Mouse (Mus musculus): Measurements from ENCODE around the gene Rnf43. TPM values are rescaled to one million over a fixed set of nuclear protein-coding genes. Genes with fewer than 3 reads are reported as not detected.
A peak's percentile ranks its signal among the peaks of the same experiment; 100 is the strongest.

Rnf43 gene
- polyA plus RNA-seq, 1 experiment = 3.5 TPM

- Histone ChIP-seq H3K4me3 (ENCODE audit: extremely low read depth, insufficient read depth, insufficient read length) (peak overlapping the region; percentile 60; the same call in 1 of the 2 replicates), H3K27ac (ENCODE audit: insufficient read depth, low read length) (peak overlapping the region; percentile 98), H3K27me3 (ENCODE audit: control insufficient read depth, insufficient read depth, low read length) (no peaks in the 10 kb centered on the region), H3K36me3 (ENCODE audit: control insufficient read depth, insufficient read depth, low read length) (peaks cover 12% of the 10 kb centered on the region), H3K4me1 (ENCODE audit: control insufficient read depth, insufficient read depth, insufficient read length) (peaks cover 31% of the 10 kb centered on the region; the same call in 1 of the 2 replicates)
- WGBS = 36% methylated on average over 1 of the region's 1 CpGs
- no peak for DNase-seq (ENCODE audit: low read depth in 1 of 2, low spot score in 2 of 2)
- TF ChIP-seq CTCF (IDR thresholded peaks at IDR 0.05; ENCODE audit: extremely low read depth, insufficient read depth, insufficient read length, insufficient replicate concordance) = no peak
- TF ChIP-seq POLR2A (IDR thresholded peaks at IDR 0.05; ENCODE audit: low read depth, low read length) = no peak
Measured at GRCm38 (mm10) chr11:87752307-87752706, 89.8 kb downstream of the Rnf43 start.

GRCm38 (mm10) chr11:87753255-87753654, 90.7 kb downstream of the Rnf43 start:
- Histone ChIP-seq H3K4me1 (ENCODE audit: control insufficient read depth, insufficient read depth, insufficient read length) (peaks cover 23% of the 10 kb centered on the region; the same call in 1 of the 2 replicates), H3K36me3 (ENCODE audit: control insufficient read depth, insufficient read depth, low read length) (peaks cover 18% of the 10 kb centered on the region), H3K4me3 (ENCODE audit: extremely low read depth, insufficient read depth, insufficient read length) (peak overlapping the region; percentile 70; the same call in 1 of the 2 replicates), H3K27ac (ENCODE audit: insufficient read depth, low read length) (peak overlapping the region; percentile 98), H3K27me3 (ENCODE audit: control insufficient read depth, insufficient read depth, low read length) (no peaks in the 10 kb centered on the region)
- WGBS = 18% methylated on average over 8 of the region's 8 CpGs
- DNase-seq (ENCODE audit: low read depth in 1 of 2, low spot score in 2 of 2) = no peak
- no peak for TF ChIP-seq CTCF (IDR thresholded peaks at IDR 0.05; ENCODE audit: extremely low read depth, insufficient read depth, insufficient read length, insufficient replicate concordance)
- TF ChIP-seq POLR2A (IDR thresholded peaks at IDR 0.05; ENCODE audit: low read depth, low read length) = no peak

- H3K4me3 ChIP-seq (ENCODE audit: extremely low read depth, insufficient read depth, insufficient read length) = peak overlapping the region; percentile 70
Measured at GRCm38 (mm10) chr11:87753891-87754501, 91.5 kb downstream of the Rnf43 start.

GRCm38 (mm10) chr11:87754603-87755002, 92.1 kb downstream of the Rnf43 start:
- Histone ChIP-seq H3K36me3 (ENCODE audit: control insufficient read depth, insufficient read depth, low read length) (peaks cover 18% of the 10 kb centered on the region), H3K4me1 (ENCODE audit: control insufficient read depth, insufficient read depth, insufficient read length) (peaks cover 22% of the 10 kb centered on the region; the same call in 1 of the 2 replicates), H3K27ac (ENCODE audit: insufficient read depth, low read length) (peak overlapping the region; percentile 98), H3K4me3 (ENCODE audit: extremely low read depth, insufficient read depth, insufficient read length) (peak overlapping the region; percentile 70), H3K27me3 (ENCODE audit: control insufficient read depth, insufficient read depth, low read length) (no peaks in the 10 kb centered on the region)
- no peak for TF ChIP-seq CTCF (IDR thresholded peaks at IDR 0.05; ENCODE audit: extremely low read depth, insufficient read depth, insufficient read length, insufficient replicate concordance)
- no peak; the same call in 1 of the 2 replicates for TF ChIP-seq POLR2A (IDR thresholded peaks at IDR 0.05; ENCODE audit: low read depth, low read length)
- 7% methylated on average over 5 of the region's 5 CpGs for WGBS
- peak; percentile 87 to 91 for DNase-seq (ENCODE audit: low read depth in 1 of 2, low spot score in 2 of 2)

More at GRCm38 (mm10) chr11:87753891-87754501, 91.5 kb downstream of the Rnf43 start:
- H3K4me1 ChIP-seq (ENCODE audit: control insufficient read depth, insufficient read depth, insufficient read length) = peaks cover 22% of the 10 kb centered on the region; the same call in 1 of the 2 replicates
- peak overlapping the region; percentile 98 for H3K27ac ChIP-seq (ENCODE audit: insufficient read depth, low read length)
- H3K27me3 ChIP-seq (ENCODE audit: control insufficient read depth, insufficient read depth, low read length) = no peaks in the 10 kb centered on the region
- DNase-seq (ENCODE audit: low read depth in 1 of 2, low spot score in 2 of 2) = no peak
- peaks cover 18% of the 10 kb centered on the region for H3K36me3 ChIP-seq (ENCODE audit: control insufficient read depth, insufficient read depth, low read length)
- WGBS = 13% methylated on average over 5 of the region's 5 CpGs
- TF ChIP-seq CTCF (IDR thresholded peaks at IDR 0.05; ENCODE audit: extremely low read depth, insufficient read depth, insufficient read length, insufficient replicate concordance) = no peak
- TF ChIP-seq POLR2A (IDR thresholded peaks at IDR 0.05; ENCODE audit: low read depth, low read length) = no peak

GRCm38 (mm10) chr11:87755360-87756017, 93.0 kb downstream of the Rnf43 start:
- Histone ChIP-seq H3K4me3 (ENCODE audit: extremely low read depth, insufficient read depth, insufficient read length) (peak overlapping the region; percentile 85), H3K4me1 (ENCODE audit: control insufficient read depth, insufficient read depth, insufficient read length) (peaks cover 21% of the 10 kb centered on the region; the same call in 1 of the 2 replicates), H3K27ac (ENCODE audit: insufficient read depth, low read length) (peak overlapping the region; percentile 98), H3K36me3 (ENCODE audit: control insufficient read depth, insufficient read depth, low read length) (peaks cover 18% of the 10 kb centered on the region), H3K27me3 (ENCODE audit: control insufficient read depth, insufficient read depth, low read length) (no peaks in the 10 kb centered on the region)
- peak; percentile 98 to 99 for DNase-seq (ENCODE audit: low read depth in 1 of 2, low spot score in 2 of 2)
- TF ChIP-seq POLR2A (IDR thresholded peaks at IDR 0.05; ENCODE audit: low read depth, low read length) (peak; percentile 99), CTCF (IDR thresholded peaks at IDR 0.05; ENCODE audit: extremely low read depth, insufficient read depth, insufficient read length, insufficient replicate concordance) (no peak)
- 3% methylated on average over 17 of the region's 17 CpGs for WGBS

- Histone ChIP-seq H3K4me3 (ENCODE audit: extremely low read depth, insufficient read depth, insufficient read length) (peak overlapping the region; percentile 85), H3K27ac (ENCODE audit: insufficient read depth, low read length) (peak overlapping the region; percentile 98), H3K27me3 (ENCODE audit: control insufficient read depth, insufficient read depth, low read length) (no peaks in the 10 kb centered on the region), H3K4me1 (ENCODE audit: control insufficient read depth, insufficient read depth, insufficient read length) (peaks cover 18% of the 10 kb centered on the region; the same call in 1 of the 2 replicates), H3K36me3 (ENCODE audit: control insufficient read depth, insufficient read depth, low read length) (peaks cover 18% of the 10 kb centered on the region)
- WGBS = 4% methylated on average over 15 of the region's 15 CpGs
- TF ChIP-seq CTCF (IDR thresholded peaks at IDR 0.05; ENCODE audit: extremely low read depth, insufficient read depth, insufficient read length, insufficient replicate concordance) (no peak), POLR2A (IDR thresholded peaks at IDR 0.05; ENCODE audit: low read depth, low read length) (peak; percentile 5)
- DNase-seq (ENCODE audit: low read depth in 1 of 2, low spot score in 2 of 2) = peak; percentile 64 to 83
Measured at GRCm38 (mm10) chr11:87756251-87756820, 93.8 kb downstream of the Rnf43 start.
